Mouse (Mus musculus) embryonic facial prominence, embryonic 11.5 days (tissue): ENCODE results near the gene Gm10570. TPM values are rescaled to one million over a fixed set of nuclear protein-coding genes. Genes with fewer than 3 reads are reported as not detected.

Source experiments
- ATAC-seq: fragments of 200-750 bp; cut with Nextera tagmentation; replicated peaks from 2 replicates; pipeline ENCODE4 v1.8.0; 2017; ENCODE audit warnings: low read depth; ENCODE audit not compliant: insufficient number of reproducible peaks, low FRiP score, low TSS enrichment
- DNase-seq: peaks from one replicate; pipeline ENCODE4 v3.0.0-alpha.2; 2015; ENCODE audit warnings: low spot score
- H3K27ac ChIP-seq: fragments of 300-500 bp; sonication (generic); replicated peaks from 2 replicates; pipeline ENCODE4 v1.5.1; 2014; ENCODE audit warnings: mild to moderate bottlenecking, low read depth, low read length, control low read depth
- H3K27me3 ChIP-seq: fragments of 300-500 bp; sonication (generic); 2 replicates; pipeline ENCODE4 v1.6.1; 2014; ENCODE audit warnings: mild to moderate bottlenecking, low read length, moderate library complexity, mixed read lengths; ENCODE audit not compliant: control insufficient read depth, insufficient read depth
- H3K36me3 ChIP-seq: fragments of 300-500 bp; sonication (generic); replicated peaks from 2 replicates; pipeline ENCODE4 v1.6.1; 2014; ENCODE audit warnings: low read depth, mild to moderate bottlenecking, low read length, moderate library complexity, mixed read lengths; ENCODE audit not compliant: control insufficient read depth, insufficient read depth
- H3K4me1 ChIP-seq: fragments of 300-500 bp; sonication (generic); 2 replicates; pipeline ENCODE4 v1.6.1; 2014; ENCODE audit warnings: low read length, mixed read lengths; ENCODE audit not compliant: control insufficient read depth, insufficient read depth
- H3K4me2 ChIP-seq: fragments of 300-500 bp; sonication (generic); 2 replicates; pipeline ENCODE4 v1.6.1; 2014; ENCODE audit warnings: low read depth, mild to moderate bottlenecking, control low read depth, low read length, moderate library complexity
- H3K4me3 ChIP-seq: fragments of 300-500 bp; sonication (generic); 2 replicates; pipeline ENCODE4 v1.5.1; 2014; ENCODE audit warnings: low read depth, low read length, control low read depth
- H3K9ac ChIP-seq: fragments of 300-500 bp; sonication (generic); replicated peaks from 2 replicates; pipeline ENCODE4 v1.6.1; 2014; ENCODE audit warnings: mild to moderate bottlenecking, control low read depth, low read length
- H3K9me3 ChIP-seq: fragments of 300-500 bp; sonication (generic); replicated peaks from 2 replicates; pipeline ENCODE4 v1.6.1; 2016; ENCODE audit warnings: mild to moderate bottlenecking, low read length, inconsistent platforms, mixed read lengths; ENCODE audit not compliant: control insufficient read depth
- WGBS: fragments of 180-500 bp; shearing (Covaris S2); extraction: QIAGEN DNeasy Blood & Tissue Kit; methylation state at CpG from one replicate; pipeline ENCODE4 v1.1.7; 2014; 5-methylcytosine and 5-hydroxymethylcytosine counted together
- polyA plus RNA-seq: library from polyadenylated mRNA; unstranded; fragments of >200 nt; fragmentation: Nextera tagmentation; extraction: Ambion mirVana; gene quantifications from 2 replicates; pipeline ENCODE4 v1.2.1, GENCODE M21; 2014

Gm10570 gene
- polyA plus RNA-seq, 1 experiment from 2014 or later = 0.46 TPM

DNA sequence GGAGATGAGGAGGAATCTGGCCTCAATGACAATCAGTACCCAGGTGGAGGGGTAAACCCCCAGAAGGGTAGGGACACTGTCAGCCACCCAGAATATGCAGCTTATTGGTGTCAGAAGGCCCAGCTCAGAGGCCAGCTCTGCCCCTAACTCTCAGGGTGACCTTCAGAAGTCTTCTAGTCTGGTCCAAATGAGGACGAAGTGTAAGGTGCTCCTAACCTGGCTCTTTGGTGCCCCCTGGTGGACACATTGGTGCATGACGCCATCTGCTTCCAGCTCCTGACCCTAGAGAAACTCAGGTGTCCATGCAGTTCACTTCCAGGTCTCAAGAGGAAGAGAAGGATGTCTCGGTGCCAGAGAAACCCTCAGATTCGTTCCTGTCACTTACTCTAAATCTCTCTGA, 16.2 kb downstream of the Gm10570 start:
- no peak overlapping the region for H3K9ac ChIP-seq
- H3K4me1 ChIP-seq = no peaks in the 10 kb centered on the region
- no peaks in the 10 kb centered on the region; the same call in 1 of the 2 replicates for H3K27me3 ChIP-seq
- H3K9me3 ChIP-seq = no peaks in the 10 kb centered on the region
- H3K27ac ChIP-seq = no peak overlapping the region
- DNase-seq (peak; percentile 90), ATAC-seq (0 out of 2 replicates have a peak, but pooled peaks have one; percentile 62)
- 3% methylated on average over 4 of the region's 4 CpGs for WGBS
- H3K4me2 ChIP-seq = no peak overlapping the region
- no peak overlapping the region for H3K4me3 ChIP-seq
- H3K36me3 ChIP-seq = no peaks in the 10 kb centered on the region

DNA sequence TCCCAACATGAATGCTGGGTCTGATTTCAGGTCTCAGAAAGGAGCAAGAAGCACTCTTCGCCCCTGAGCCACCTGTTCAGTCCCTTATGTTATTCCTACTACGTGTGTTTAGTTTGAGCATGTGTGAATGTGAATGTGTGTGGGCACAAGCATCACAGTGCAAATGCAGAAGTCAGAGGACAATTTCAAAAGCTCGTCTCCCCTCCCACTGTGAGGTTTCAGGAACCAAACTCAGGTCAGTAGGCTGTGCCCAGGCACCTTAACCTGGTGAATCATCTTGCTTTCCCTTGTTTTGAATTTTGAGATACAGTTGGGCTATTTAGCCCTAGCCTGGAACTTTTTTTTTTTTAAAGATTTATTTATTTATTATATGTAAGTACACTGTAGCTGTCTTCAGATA, 18.6 kb downstream of the Gm10570 start:
- no peaks in the 10 kb centered on the region for H3K4me1 ChIP-seq
- H3K27ac ChIP-seq = no peak overlapping the region
- no peak overlapping the region for H3K4me3 ChIP-seq
- H3K27me3 ChIP-seq = no peaks in the 10 kb centered on the region
- DNase-seq = no peak
- no peak for ATAC-seq
- H3K9me3 ChIP-seq = no peaks in the 10 kb centered on the region
- no peak overlapping the region for H3K9ac ChIP-seq
- WGBS = 75% methylated on average over 3 of the region's 3 CpGs
- H3K4me2 ChIP-seq = no peak overlapping the region
- no peaks in the 10 kb centered on the region for H3K36me3 ChIP-seq

DNA sequence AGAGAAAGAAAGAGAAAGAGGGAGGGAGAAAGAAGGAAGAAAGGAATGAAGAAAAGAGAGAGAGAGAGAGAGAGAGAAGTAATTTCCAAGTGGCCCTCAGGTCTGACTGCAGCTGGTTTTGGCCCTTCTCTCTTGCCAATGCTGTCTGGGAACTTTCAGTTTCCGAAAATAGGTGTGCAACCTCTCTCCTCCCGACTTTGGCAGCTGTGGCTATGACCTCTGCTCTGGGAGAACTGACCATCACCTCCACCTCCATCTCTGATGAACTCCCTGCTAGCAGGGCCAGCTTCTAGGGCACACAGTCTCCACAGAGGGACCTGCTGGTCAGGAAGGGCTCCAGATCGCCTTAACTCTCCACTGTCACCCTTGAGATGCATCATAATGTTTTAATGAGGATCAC, 21.9 kb downstream of the Gm10570 start:
- DNase-seq (no peak), ATAC-seq (no peak)
- Histone ChIP-seq H3K36me3 (no peaks in the 10 kb centered on the region), H3K4me3 (no peak overlapping the region), H3K4me1 (no peaks in the 10 kb centered on the region), H3K27me3 (no peaks in the 10 kb centered on the region), H3K9me3 (no peaks in the 10 kb centered on the region), H3K27ac (no peak overlapping the region), H3K4me2 (no peak overlapping the region), H3K9ac (no peak overlapping the region)
- 51% methylated on average over 3 of the region's 3 CpGs for WGBS

DNA sequence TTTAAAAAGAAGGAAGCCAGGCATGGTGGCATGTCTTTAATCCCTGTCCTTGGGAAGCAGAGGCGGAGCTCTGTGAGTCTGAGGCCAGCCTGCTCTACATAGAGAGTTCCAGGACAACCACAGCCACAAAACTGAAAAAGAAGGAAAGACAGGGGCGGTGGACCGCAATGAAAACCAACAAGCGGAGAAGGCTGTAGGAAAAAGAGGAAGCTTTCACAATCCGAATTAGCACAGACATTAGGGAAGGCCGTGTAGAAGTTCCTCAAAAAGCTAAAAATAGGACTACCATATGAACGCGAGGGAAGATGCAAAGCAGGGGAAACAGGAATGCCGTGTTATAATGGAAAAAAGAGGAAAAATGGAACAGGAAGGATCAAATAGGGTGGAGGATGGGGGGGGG, 24.6 kb downstream of the Gm10570 start:
- 85% methylated on average over 9 of the region's 9 CpGs for WGBS
- H3K27ac ChIP-seq = no peak overlapping the region

GRCm38 (mm10) chr4:130282856-130283255, 25.6 kb downstream of the Gm10570 start:
- H3K4me3 ChIP-seq = no peak overlapping the region
- H3K9ac ChIP-seq = no peak overlapping the region
- ATAC-seq (no peak), DNase-seq (no peak)
- H3K4me2 ChIP-seq = no peak overlapping the region
- no peaks in the 10 kb centered on the region for H3K27me3 ChIP-seq
- 72% methylated on average over 5 of the region's 5 CpGs for WGBS
- no peaks in the 10 kb centered on the region for H3K4me1 ChIP-seq
- no peaks in the 10 kb centered on the region for H3K9me3 ChIP-seq
- no peak overlapping the region for H3K27ac ChIP-seq
- no peaks in the 10 kb centered on the region for H3K36me3 ChIP-seq

More for the DNA sequence above, 24.6 kb downstream of the Gm10570 start:
- H3K4me1 ChIP-seq = no peaks in the 10 kb centered on the region
- H3K9me3 ChIP-seq = no peaks in the 10 kb centered on the region
- H3K4me3 ChIP-seq = no peak overlapping the region
- H3K36me3 ChIP-seq = no peaks in the 10 kb centered on the region
- DNase-seq (no peak), ATAC-seq (no peak)
- H3K4me2 ChIP-seq = no peak overlapping the region
- no peaks in the 10 kb centered on the region for H3K27me3 ChIP-seq
- H3K9ac ChIP-seq = no peak overlapping the region

GRCm38 (mm10) chr4:130279105-130279504, 29.4 kb downstream of the Gm10570 start, which contains the start of gene Serinc2:
Gene Serinc2 (minus strand): TSS chr4:130279205.
- DNase-seq (no peak), ATAC-seq (no peak)
- 65% methylated on average over 2 of the region's 2 CpGs for WGBS
- Histone ChIP-seq H3K27me3 (no peaks in the 10 kb centered on the region), H3K4me2 (no peak within 1 kb of the TSS), H3K9me3 (no peaks in the 10 kb centered on the region), H3K27ac (no peak within 1 kb of the TSS), H3K4me1 (no peaks in the 10 kb centered on the region), H3K36me3 (no peaks in the 10 kb centered on the region), H3K4me3 (no peak within 1 kb of the TSS), H3K9ac (no peak within 1 kb of the TSS)

- H3K4me2 ChIP-seq = no peak overlapping the region
- WGBS = 55% methylated on average over 7 of the region's 7 CpGs
- no peaks in the 10 kb centered on the region for H3K4me1 ChIP-seq
- no peaks in the 10 kb centered on the region for H3K36me3 ChIP-seq
- no peak overlapping the region for H3K27ac ChIP-seq
- H3K27me3 ChIP-seq = no peaks in the 10 kb centered on the region; the same call in 1 of the 2 replicates
- no peaks in the 10 kb centered on the region for H3K9me3 ChIP-seq
- H3K9ac ChIP-seq = no peak overlapping the region
- no peak overlapping the region for H3K4me3 ChIP-seq
- ATAC-seq (no peak), DNase-seq (no peak)
These were observed 31.8 kb downstream of the Gm10570 start for GRCm38 (mm10) chr4:130276573-130277176.

GRCm38 (mm10) chr4:130275823-130276105, 32.7 kb downstream of the Gm10570 start:
- 48% methylated on average over 5 of the region's 5 CpGs for WGBS
- Histone ChIP-seq H3K27me3 (no peaks in the 10 kb centered on the region; the same call in 1 of the 2 replicates), H3K4me2 (peak overlapping the region; percentile 66), H3K4me3 (peak overlapping the region; percentile 73), H3K9me3 (no peaks in the 10 kb centered on the region), H3K36me3 (no peaks in the 10 kb centered on the region), H3K4me1 (no peaks in the 10 kb centered on the region), H3K27ac (no peak overlapping the region), H3K9ac (no peak overlapping the region; the same call in 1 of the 2 replicates)
- no peak for DNase-seq
- ATAC-seq = no peak
